Mouse (Mus musculus) heart, embryonic 11.5 days (tissue): Measurements from ENCODE around the gene Gm37240. TPM values are rescaled to one million over a fixed set of nuclear protein-coding genes. Genes with fewer than 3 reads are reported as not detected.

Experiments used
- ATAC-seq: fragments of 200-750 bp; cut with Nextera tagmentation; replicated peaks from 2 replicates; pipeline ENCODE4 v1.8.0; 2017; ENCODE audit warnings: moderate library complexity; ENCODE audit not compliant: insufficient number of reproducible peaks, low FRiP score, low TSS enrichment
- H3K27ac ChIP-seq: fragments of 300-500 bp; sonication (generic); 2 replicates; pipeline ENCODE4 v1.5.1; 2014; ENCODE audit warnings: mild to moderate bottlenecking, low read depth, low read length
- H3K27me3 ChIP-seq: fragments of 300-500 bp; sonication (generic); 2 replicates; pipeline ENCODE4 v1.6.1; 2014; ENCODE audit warnings: mild to moderate bottlenecking, low read length, mixed read lengths; ENCODE audit not compliant: control insufficient read depth, insufficient read depth
- H3K36me3 ChIP-seq: fragments of 300-500 bp; sonication (generic); 2 replicates; pipeline ENCODE4 v1.6.1; 2014; ENCODE audit warnings: mild to moderate bottlenecking, low read length, moderate library complexity, mixed read lengths; ENCODE audit not compliant: control insufficient read depth, insufficient read depth
- H3K4me1 ChIP-seq: fragments of 300-500 bp; sonication (generic); 2 replicates; pipeline ENCODE4 v1.6.1; 2014; ENCODE audit warnings: low read length; ENCODE audit not compliant: control insufficient read depth, insufficient read depth
- H3K4me2 ChIP-seq: fragments of 300-500 bp; sonication (generic); 2 replicates; pipeline ENCODE4 v1.6.1; 2014; ENCODE audit warnings: mild to moderate bottlenecking, moderate library complexity
- H3K4me3 ChIP-seq: fragments of 300-500 bp; sonication (generic); 2 replicates; pipeline ENCODE4 v1.5.1; 2014; ENCODE audit warnings: low read depth, low read length
- H3K9ac ChIP-seq: fragments of 300-500 bp; sonication (generic); 2 replicates; pipeline ENCODE4 v1.6.1; 2014; ENCODE audit warnings: mild to moderate bottlenecking, low read depth, low read length, moderate library complexity
- H3K9me3 ChIP-seq: fragments of 300-500 bp; sonication (generic); replicated peaks from 2 replicates; pipeline ENCODE4 v1.6.1; 2016; ENCODE audit warnings: low read length; ENCODE audit not compliant: control insufficient read depth
- WGBS: fragments of 180-500 bp; shearing (Covaris S2); extraction: QIAGEN DNeasy Blood & Tissue Kit; methylation state at CpG from one replicate; pipeline ENCODE4 v1.1.7; 2014; ENCODE audit not compliant: insufficient replicate concordance; 5-methylcytosine and 5-hydroxymethylcytosine counted together
- polyA plus RNA-seq: library from polyadenylated mRNA; unstranded; fragments of >200 nt; fragmentation: Nextera tagmentation; extraction: Ambion mirVana; gene quantifications from 2 replicates; pipeline ENCODE4 v1.2.1, GENCODE M21; 2014

Gm37240 gene
- polyA plus RNA-seq, 1 experiment from 2014 or later = 4.5 TPM

DNA sequence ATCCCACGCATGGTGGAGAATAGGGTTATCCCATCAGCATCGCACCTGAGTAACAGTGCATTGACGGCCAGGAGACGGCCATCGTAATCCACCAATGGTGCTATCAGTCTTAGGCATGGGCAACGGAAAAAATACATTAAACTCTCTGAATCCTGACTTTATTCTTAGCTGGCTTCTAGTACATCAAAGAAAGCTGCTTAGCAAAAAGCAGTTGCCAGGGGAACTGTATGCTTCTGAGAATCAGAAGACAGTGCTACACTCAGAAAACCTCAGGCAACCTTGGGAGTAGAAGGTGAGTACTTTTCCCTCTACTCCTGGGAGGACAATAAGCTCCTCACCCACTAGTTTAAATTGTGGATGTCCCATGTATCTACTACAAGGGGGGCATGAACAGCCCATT is 219.6 kb downstream of the Gm37240 start:
- no peak overlapping the region for H3K4me3 ChIP-seq
- no peak for ATAC-seq
- peaks cover 18% of the 10 kb centered on the region for H3K4me1 ChIP-seq
- no peak overlapping the region for H3K4me2 ChIP-seq
- 92% methylated on average over 6 of the region's 6 CpGs for WGBS
- H3K27ac ChIP-seq = no peak overlapping the region
- H3K9me3 ChIP-seq = no peaks in the 10 kb centered on the region
- H3K36me3 ChIP-seq = no peaks in the 10 kb centered on the region
- H3K27me3 ChIP-seq = no peaks in the 10 kb centered on the region
- H3K9ac ChIP-seq = no peak overlapping the region

DNA sequence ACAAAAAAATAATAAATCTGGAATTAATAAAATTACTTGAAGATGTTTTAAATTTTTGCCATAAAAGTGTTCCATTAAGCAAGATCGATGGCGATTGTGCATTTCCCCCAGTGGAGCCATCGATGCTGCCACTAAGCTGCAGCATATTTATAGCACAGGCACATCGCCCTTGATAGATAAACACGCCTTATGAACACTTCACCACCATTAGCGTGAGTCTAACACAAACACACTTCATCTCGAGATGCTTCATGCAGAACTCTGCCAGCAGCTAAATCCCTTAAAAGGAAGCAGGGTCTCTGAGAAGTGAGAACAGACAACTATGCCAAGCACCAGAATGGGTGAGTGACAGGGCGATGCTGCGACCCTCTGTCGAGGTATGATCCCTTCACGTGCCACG is 220.6 kb downstream of the Gm37240 start:
- no peaks in the 10 kb centered on the region for H3K27me3 ChIP-seq
- no peaks in the 10 kb centered on the region for H3K9me3 ChIP-seq
- peak overlapping the region; percentile 29; the same call in 1 of the 2 replicates for H3K4me2 ChIP-seq
- H3K4me3 ChIP-seq = no peak overlapping the region
- H3K36me3 ChIP-seq = no peaks in the 10 kb centered on the region
- ATAC-seq = no peak
- H3K9ac ChIP-seq = no peak overlapping the region
- H3K4me1 ChIP-seq = peaks cover 18% of the 10 kb centered on the region
- 0 out of 2 replicates have a peak overlapping the region, but pooled peaks have one; percentile 42 for H3K27ac ChIP-seq
- 47% methylated on average over 12 of the region's 12 CpGs for WGBS

DNA sequence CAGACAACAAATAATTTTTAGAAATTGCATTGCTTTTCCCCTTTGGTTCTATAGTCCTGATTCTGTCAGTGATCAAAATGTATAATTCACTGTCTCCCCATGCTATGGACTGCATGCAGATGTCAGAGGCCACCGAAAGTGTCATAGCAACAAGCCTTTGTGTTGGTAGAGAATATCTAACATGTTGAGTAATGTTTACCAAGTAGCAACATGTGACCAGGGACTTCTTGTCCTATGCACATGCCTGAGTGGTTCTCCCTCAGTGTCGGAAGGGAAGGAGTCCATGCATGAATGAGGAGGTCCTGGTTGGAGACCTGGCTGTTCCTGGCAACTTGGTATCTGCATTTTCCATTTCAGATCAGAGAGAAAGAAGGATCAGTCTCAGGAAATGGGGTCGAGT is 221.2 kb downstream of the Gm37240 start:
- Histone ChIP-seq H3K4me2 (no peak overlapping the region), H3K36me3 (no peaks in the 10 kb centered on the region), H3K9me3 (no peaks in the 10 kb centered on the region), H3K9ac (no peak overlapping the region), H3K4me3 (no peak overlapping the region), H3K4me1 (peaks cover 16% of the 10 kb centered on the region), H3K27ac (no peak overlapping the region), H3K27me3 (no peaks in the 10 kb centered on the region)
- ATAC-seq = no peak
- WGBS = 63% methylated on average over 3 of the region's 3 CpGs

DNA sequence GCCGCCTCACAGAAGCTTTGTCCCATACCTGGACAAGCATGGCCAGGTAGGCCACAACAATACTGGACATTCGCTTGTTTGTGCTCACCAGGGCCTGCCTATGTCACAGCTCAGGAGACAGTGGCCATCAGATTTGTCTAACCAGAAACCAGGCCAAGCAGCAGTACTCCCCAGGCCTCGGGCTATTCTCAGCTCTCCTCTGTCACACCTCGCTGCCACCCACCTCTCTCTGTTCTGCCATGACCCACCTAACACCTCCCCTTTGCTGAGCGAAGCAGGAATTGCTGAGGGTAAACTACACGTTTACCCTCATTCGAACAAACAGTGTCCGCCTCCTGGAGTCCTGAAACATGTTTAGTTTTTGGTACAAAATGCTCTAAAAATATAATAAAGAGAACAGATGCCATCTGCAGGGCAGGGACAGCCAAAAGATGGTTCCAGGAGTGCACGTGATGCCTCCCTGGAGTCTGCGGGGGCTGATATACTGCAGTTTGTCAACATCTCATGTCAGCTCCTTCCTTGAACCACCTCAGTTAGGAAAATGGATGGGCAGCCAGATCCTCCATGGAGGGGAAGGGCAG is 222.6 kb downstream of the Gm37240 start:
- H3K4me2 ChIP-seq = no peak overlapping the region
- WGBS = 74% methylated on average over 10 of the region's 10 CpGs
- H3K4me1 ChIP-seq = peaks cover 15% of the 10 kb centered on the region
- H3K9me3 ChIP-seq = no peaks in the 10 kb centered on the region
- no peaks in the 10 kb centered on the region for H3K27me3 ChIP-seq
- no peak overlapping the region for H3K9ac ChIP-seq
- no peaks in the 10 kb centered on the region for H3K36me3 ChIP-seq
- no peak overlapping the region for H3K4me3 ChIP-seq
- no peak for ATAC-seq
- H3K27ac ChIP-seq = no peak overlapping the region

DNA sequence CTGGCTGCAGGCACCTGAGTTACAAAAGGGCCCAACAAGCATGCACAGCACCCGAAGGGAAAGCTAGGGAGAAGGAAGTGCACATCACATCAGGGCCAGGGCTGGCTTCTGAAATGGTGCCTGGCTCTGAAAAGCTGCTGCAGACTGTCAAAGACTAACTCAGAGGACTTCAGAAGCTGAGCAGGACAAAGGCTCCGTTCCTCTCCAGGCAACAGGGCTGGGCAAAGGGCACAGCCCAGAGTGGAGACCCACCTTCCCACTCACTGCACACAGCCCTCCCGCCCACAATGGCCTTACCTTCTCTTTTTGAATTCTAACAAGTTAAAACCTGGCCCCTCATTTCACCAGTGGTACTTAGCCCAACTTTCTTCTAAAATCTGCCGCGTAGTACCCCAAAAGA is 223.5 kb downstream of the Gm37240 start:
- H3K9me3 ChIP-seq = no peaks in the 10 kb centered on the region
- no peak overlapping the region for H3K4me2 ChIP-seq
- peaks cover 19% of the 10 kb centered on the region for H3K4me1 ChIP-seq
- no peaks in the 10 kb centered on the region for H3K27me3 ChIP-seq
- ATAC-seq = no peak
- H3K4me3 ChIP-seq = no peak overlapping the region
- H3K36me3 ChIP-seq = no peaks in the 10 kb centered on the region
- WGBS = 78% methylated on average over 5 of the region's 5 CpGs
- H3K9ac ChIP-seq = no peak overlapping the region
- no peak overlapping the region for H3K27ac ChIP-seq

DNA sequence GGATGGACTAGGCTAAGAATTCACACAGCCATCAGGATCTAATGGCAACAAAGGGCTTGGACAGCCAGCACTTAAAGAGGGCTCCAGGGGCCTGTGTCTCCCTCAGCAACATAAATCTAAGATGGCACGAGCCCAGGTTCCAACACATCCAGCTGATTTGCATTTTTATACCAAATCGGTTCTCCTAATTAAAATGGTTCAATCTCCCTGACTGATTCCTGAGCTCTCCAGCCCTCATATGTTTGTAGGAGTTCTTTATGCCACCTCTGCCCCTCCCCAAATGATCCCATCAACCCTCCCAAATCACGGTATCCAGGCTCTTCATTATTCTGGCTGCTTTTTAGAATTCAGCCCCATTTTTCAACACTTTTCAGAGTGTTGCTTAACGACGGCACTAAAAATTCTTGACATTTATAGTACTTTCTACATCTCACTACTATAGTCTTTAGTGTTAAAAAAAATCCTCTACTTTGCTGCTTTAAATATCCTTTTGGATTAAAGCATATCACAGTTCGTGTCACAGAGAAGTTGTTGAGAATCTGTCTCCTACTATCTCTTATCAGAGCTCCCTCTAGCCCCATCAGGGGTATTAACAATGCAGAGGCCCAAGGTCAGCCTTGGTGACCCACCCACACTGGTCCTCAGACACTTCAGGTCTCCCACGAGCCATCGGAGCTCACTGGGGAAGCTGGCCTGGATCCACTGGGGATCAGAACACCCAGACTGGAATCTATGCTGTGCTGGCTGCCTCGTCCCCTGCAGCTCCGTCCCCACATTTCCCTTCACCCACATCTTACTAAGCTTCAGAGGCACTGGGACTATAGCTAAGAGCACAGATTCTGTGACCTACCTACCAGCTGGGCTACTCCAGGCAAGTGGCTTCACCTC is 225.1 kb downstream of the Gm37240 start:
- no peak for ATAC-seq
- no peaks in the 10 kb centered on the region for H3K27me3 ChIP-seq
- no peak overlapping the region for H3K4me2 ChIP-seq
- 61% methylated on average over 10 of the region's 10 CpGs for WGBS
- H3K36me3 ChIP-seq = no peaks in the 10 kb centered on the region
- no peak overlapping the region for H3K27ac ChIP-seq
- no peaks in the 10 kb centered on the region for H3K9me3 ChIP-seq
- H3K4me1 ChIP-seq = peaks cover 18% of the 10 kb centered on the region
- H3K9ac ChIP-seq = no peak overlapping the region
- no peak overlapping the region for H3K4me3 ChIP-seq

DNA sequence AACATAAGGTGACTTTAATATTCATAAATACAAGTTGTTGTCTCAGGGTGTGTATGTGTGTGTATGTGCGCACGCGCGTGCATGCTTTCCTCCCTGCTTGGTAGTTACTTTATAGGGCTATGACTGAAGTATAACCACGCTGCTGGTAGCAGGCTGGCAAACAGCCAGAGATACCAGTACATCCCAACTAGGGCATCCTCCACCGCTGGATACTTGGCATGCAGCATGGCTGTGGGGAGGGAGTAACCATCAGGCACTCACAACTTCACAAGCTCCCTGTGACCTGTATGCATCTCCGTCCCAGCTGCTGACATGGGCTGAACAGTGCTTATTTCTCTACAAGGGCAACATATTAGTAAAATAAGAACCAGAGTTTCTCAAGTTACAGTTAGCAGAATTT is 227.6 kb downstream of the Gm37240 start:
- ATAC-seq = no peak
- WGBS = 87% methylated on average over 7 of the region's 7 CpGs
- H3K9ac ChIP-seq = no peak overlapping the region
- peaks cover 10% of the 10 kb centered on the region; the same call in 1 of the 2 replicates for H3K4me1 ChIP-seq
- no peak overlapping the region for H3K4me3 ChIP-seq
- no peaks in the 10 kb centered on the region for H3K9me3 ChIP-seq
- H3K27me3 ChIP-seq = no peaks in the 10 kb centered on the region
- H3K27ac ChIP-seq = no peak overlapping the region
- no peaks in the 10 kb centered on the region for H3K36me3 ChIP-seq
- H3K4me2 ChIP-seq = no peak overlapping the region

DNA sequence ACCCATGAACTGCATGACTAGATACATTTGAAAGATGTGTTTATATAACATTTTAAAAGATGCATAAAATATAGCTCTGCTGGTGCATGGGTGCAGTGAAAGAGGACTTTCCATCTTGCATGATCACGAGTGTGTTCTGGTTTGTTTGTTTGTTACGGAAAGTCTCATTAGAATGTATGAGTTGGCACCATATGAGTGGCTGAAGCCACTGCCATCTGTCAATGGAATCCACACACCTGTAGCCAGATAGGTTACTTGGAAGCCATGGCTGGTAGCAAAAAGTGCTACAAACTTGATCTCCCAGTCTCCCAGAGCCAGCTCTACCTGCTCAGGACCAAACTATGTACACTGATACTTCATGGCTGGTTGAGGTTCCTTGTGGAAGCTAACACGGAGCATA is 231.8 kb downstream of the Gm37240 start:
- Histone ChIP-seq H3K36me3 (no peaks in the 10 kb centered on the region), H3K9me3 (no peaks in the 10 kb centered on the region), H3K4me3 (no peak overlapping the region), H3K4me1 (peaks cover 16% of the 10 kb centered on the region), H3K9ac (no peak overlapping the region), H3K27ac (no peak overlapping the region), H3K4me2 (no peak overlapping the region), H3K27me3 (no peaks in the 10 kb centered on the region)
- WGBS = 92% methylated on average over 3 of the region's 3 CpGs
- no peak for ATAC-seq
